Mouse (Mus musculus): ENCODE data around the gene Tdo2. TPM values are rescaled to one million over a fixed set of nuclear protein-coding genes. Genes with fewer than 3 reads are reported as not detected.

Gene Tdo2
- under 1 TPM in 1 of 2 experiments, not detected in 1; 0.02 TPM for polyA plus RNA-seq (2012; fragmentation: generic; extraction: Trizol)

DNA sequence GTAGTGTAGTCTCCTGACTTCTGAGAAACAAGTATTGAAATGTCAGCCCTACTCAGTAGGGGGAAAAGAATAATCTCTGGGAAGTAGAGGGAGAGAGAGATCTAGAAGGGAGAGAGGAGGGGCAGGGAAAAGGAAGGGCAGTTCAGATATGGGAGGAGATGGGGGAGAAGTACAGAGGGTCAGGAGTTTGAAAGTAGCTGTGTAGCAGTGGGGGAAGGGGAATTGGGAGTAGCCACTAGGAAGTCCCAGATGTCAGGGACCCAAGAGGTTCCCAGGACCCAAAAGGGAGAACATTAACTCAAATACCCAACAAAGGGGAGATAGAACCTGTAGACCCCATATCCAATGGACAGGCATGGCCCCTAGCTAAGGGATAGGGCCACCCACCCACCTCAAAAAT is at the start of gene Tdo2:
Tdo2 (minus strand) TSS at position 101 of the 400 bp plus-strand sequence.

DNA sequence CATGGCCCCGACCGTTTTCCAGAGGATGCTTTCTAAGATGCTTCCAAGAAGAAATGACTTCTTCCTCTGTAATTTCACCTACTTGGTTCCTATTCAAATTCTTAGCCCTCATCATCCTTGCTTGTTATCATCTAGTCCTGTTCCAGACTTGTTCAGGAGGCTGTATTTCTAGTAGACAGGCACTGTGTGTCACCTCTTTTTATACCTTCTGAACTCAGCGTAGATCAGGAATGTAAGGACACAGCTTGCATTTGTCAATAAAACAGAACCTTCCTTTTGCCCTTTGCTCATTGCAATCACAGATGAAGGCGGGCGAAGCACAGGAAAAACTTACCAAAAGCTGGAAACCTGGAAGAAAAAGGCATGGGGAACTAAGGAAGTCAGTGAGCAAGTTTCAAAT is 6.0 kb upstream of the Tdo2 start, which contains the start of gene Asic5:
Asic5 (plus strand) TSS at position 301 of the 400 bp plus-strand sequence.

DNA sequence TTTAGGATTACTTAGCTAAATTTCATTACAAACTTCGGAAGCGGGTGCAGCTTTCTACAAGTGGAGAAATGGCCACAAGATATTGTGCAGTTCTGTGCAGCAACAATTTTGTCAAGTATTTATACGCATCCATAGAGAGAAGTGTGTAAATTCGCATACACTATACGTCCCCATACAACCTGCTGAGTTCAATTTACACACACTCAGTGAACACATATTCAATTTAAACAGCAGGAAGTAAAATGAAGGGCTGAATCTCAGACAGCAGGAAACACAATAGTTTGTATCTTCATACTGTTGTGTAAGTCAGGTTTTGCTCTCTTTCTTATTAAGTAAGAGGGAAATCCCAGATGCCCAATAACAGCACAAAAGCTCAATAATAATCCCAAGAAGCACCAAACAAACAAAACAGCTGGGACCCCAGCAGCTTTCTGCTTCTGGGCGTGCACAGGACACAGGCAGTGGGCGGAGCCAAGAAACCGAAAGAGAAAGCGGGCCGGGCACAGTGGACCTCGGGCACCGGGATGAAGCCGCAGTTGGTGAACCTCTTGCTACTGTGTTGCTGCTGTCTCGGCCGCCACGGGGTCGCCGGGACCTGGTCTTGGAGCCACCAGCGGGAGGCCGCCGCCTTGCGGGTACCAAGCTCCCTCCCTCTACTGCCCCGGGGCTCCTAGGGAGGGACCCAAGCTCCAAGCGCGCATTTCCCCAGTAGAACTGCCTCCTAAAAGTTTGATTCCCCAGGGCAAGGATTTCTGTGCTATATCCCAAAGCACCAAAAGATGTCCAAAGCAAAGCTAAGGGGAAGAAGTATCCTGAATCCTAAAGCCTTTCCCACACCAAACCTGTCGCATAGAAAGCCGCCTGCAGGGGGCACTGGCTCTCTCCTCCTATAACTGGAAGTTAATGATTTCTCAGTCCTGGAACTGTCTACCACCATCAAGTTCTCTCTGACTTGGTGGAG is 43.6 kb downstream of the Tdo2 start, which contains the start of gene Ctso:
Ctso (plus strand) TSS at position 461 of the 961 bp plus-strand sequence.

Other genes starting within 250 kb of the Tdo2 start
- 1 to 10 TPM in 1 of 2 experiments, under 1 TPM in 1; 0.11 to 5.0 TPM for gene Ctso, start 43.6 kb downstream of the Tdo2 start, polyA plus RNA-seq (2012; fragmentation: generic; extraction: Trizol)
- gene Asic5, start 6.1 kb upstream of the Tdo2 start, polyA plus RNA-seq (2012; fragmentation: generic; extraction: Trizol), result not detected
- gene Gucy1b1, start 98.5 kb upstream of the Tdo2 start, polyA plus RNA-seq (2012; fragmentation: generic; extraction: Trizol), result not detected
- gene Gucy1a1, start 169.6 kb upstream of the Tdo2 start, polyA plus RNA-seq (2012; fragmentation: generic; extraction: Trizol), result not detected